28 mouse cellular contexts compared by ENCODE assay signal in the genomic region with DNA sequence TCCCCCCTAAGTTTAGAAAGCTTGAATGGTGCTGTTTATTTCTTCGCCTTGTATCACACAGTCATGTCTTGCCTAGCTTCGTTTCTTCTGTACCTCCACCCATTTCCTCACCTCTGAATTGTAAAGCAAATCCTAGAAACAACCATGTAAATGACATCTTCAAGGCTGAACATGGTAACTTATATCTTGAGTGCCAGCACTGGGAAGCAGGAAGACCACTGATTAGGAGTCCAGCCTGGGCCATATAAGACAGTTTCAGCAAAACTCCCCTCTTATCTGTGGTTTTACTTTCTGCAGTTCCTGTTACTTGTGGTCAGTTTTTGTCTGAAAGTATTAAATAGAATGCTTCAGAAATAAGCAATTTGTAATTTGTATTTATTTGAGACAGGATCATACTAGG. TPM values are rescaled to one million over a fixed set of nuclear protein-coding genes. Genes with fewer than 3 reads are reported as not detected.
DNase-seq lines count a peak whose midpoint lies in the region; ATAC-seq lines count a peak whose summit lies in the region.
"Had no signal": no experiment of that assay in that cellular context is flagged by ENCODE, and none has a peak within 500 bp of the region (broad histone marks: within the 10 kb centered on the region; RNA-seq: fewer than 3 reads in every experiment).

No protein-coding gene starts in this region.

- peak overlapping the region; percentile 41 for H3K4me2 ChIP-seq in liver, embryonic 11.5 days
- H3K4me2 ChIP-seq in liver, embryonic 13.5 days = peak overlapping the region; percentile 30
- H3K4me2 ChIP-seq: heart, embryonic 13.5 days; lung, embryonic 14.5 days; midbrain, embryonic 15.5 days had no signal

- peak; percentile 70 for ATAC-seq in liver, embryonic 11.5 days (replicated peaks; ENCODE audit: low FRiP score)
- ATAC-seq in liver, embryonic 13.5 days (ENCODE audit: low read depth) = peak; percentile 70
- 0 out of 2 replicates have a peak, but pooled peaks have one; percentile 14 for ATAC-seq in megakaryocyte, adult 5-6 weeks (ENCODE audit: poor library complexity, severe bottlenecking)
- ATAC-seq: forebrain, postnatal 0 days; hindbrain, embryonic 16.5 days; midbrain, embryonic 15.5 days had no signal

- peaks cover 33% of the 10 kb centered on the region for H3K4me1 ChIP-seq in liver, embryonic 11.5 days (replicated peaks; ENCODE audit: control insufficient read depth, insufficient read depth, low read length)
- peaks cover 62% of the 10 kb centered on the region for H3K4me1 ChIP-seq in liver, embryonic 13.5 days (replicated peaks)
- H3K4me1 ChIP-seq: midbrain, embryonic 10.5 days; midbrain, embryonic 15.5 days had no signal

- no peaks in the 10 kb centered on the region for H3K27me3 ChIP-seq in liver, embryonic 11.5 days (replicated peaks; ENCODE audit: control insufficient read depth, insufficient read depth, low read length)
- H3K27me3 ChIP-seq in liver, embryonic 13.5 days = no peaks in the 10 kb centered on the region
- H3K27me3 ChIP-seq: embryonic facial prominence, embryonic 13.5 days; heart, embryonic 13.5 days; midbrain, embryonic 15.5 days had no signal

- H3K27ac ChIP-seq in liver, embryonic 11.5 days (ENCODE audit: low read depth, low read length) = peak overlapping the region; percentile 53
- H3K27ac ChIP-seq in liver, embryonic 13.5 days = peak overlapping the region; percentile 70
- H3K27ac ChIP-seq: heart, adult 2 months; heart, embryonic 13.5 days; layer of hippocampus, adult 2 months; midbrain, embryonic 10.5 days; midbrain, embryonic 15.5 days had no signal

- H3K9ac ChIP-seq in liver, embryonic 11.5 days (ENCODE audit: low read depth, low read length) = no peak overlapping the region
- 0 out of 2 replicates have a peak overlapping the region, but pooled peaks have one; percentile 29 for H3K9ac ChIP-seq in liver, embryonic 13.5 days
- H3K9ac ChIP-seq: embryonic facial prominence, embryonic 13.5 days; forebrain, postnatal 0 days; heart, embryonic 13.5 days; lung, embryonic 14.5 days; midbrain, embryonic 15.5 days had no signal

- WGBS in liver, embryonic 11.5 days = 39% methylated on average over 2 of the region's 2 CpGs
- WGBS in liver, embryonic 13.5 days (ENCODE audit: insufficient replicate concordance) = 13% methylated on average over 2 of the region's 2 CpGs

- no peaks in the 10 kb centered on the region for H3K36me3 ChIP-seq in liver, embryonic 11.5 days (ENCODE audit: control insufficient read depth, insufficient read depth, low read length)
- H3K36me3 ChIP-seq in liver, embryonic 13.5 days = peaks cover 13% of the 10 kb centered on the region

- no peak overlapping the region for H3K4me3 ChIP-seq in liver, embryonic 11.5 days (ENCODE audit: low read depth, low read length)
- H3K4me3 ChIP-seq in liver, embryonic 13.5 days (replicated peaks) = no peak overlapping the region
- H3K4me3 ChIP-seq: embryonic facial prominence, embryonic 13.5 days; heart, adult 2 months; heart, embryonic 13.5 days; layer of hippocampus, adult 2 months; midbrain, embryonic 10.5 days; midbrain, embryonic 15.5 days had no signal

- DNase-seq in liver, embryonic 11.5 days (ENCODE audit: low spot score) = no peak
- no peak for DNase-seq in liver
- no peak for DNase-seq in liver, embryonic 13.5 days
- DNase-seq in right cerebral cortex, postnatal 36 days (ENCODE audit: low spot score in 2 of 2) = no peak
- DNase-seq in T-cell, adult 2 months (ENCODE audit: low spot score) = no peak
- no peak for DNase-seq in embryo, embryonic 9.5 days (ENCODE audit: extremely low spot score)
- no peak for DNase-seq in left cerebral cortex, postnatal 14 days (ENCODE audit: low spot score in 2 of 2)
- DNase-seq: adrenal gland, postnatal 10 days; cerebellum, adult 11 months; cerebellum, adult 9-10 months; cerebellum, postnatal 36 days; embryo, embryonic 11 days; forebrain, postnatal 0 days; heart, adult 2 months; heart, postnatal 10 days; kidney, adult 18-20 months; kidney, postnatal 36 days; left cerebral cortex, postnatal 4 days; lung, embryonic 14.5 days; right cerebral cortex, adult 18-20 months; right cerebral cortex, postnatal 4 days had no signal

- H3K9me3 ChIP-seq in liver, embryonic 11.5 days (ENCODE audit: control insufficient read depth, low read length) = no peaks in the 10 kb centered on the region
- no peaks in the 10 kb centered on the region for H3K9me3 ChIP-seq in liver, embryonic 13.5 days (replicated peaks)
- H3K9me3 ChIP-seq: embryonic facial prominence, embryonic 13.5 days; heart, embryonic 13.5 days; midbrain, embryonic 10.5 days; midbrain, embryonic 15.5 days had no signal

- intact Hi-C loops in left cerebral cortex, postnatal 14 days (cut with DNase I) = no loop called here

RNA-seq across cellular contexts. Expression of a gene that starts 8.5 kb away (rescaled TPM):
- 74.2 and 76.5 TPM in 2 replicates for polyA plus RNA-seq in liver, embryonic 11.5 days (2014; fragmentation: Nextera tagmentation; extraction: Ambion mirVana)
- polyA plus RNA-seq in liver, embryonic 13.5 days (2015; fragmentation: Nextera tagmentation; extraction: Ambion mirVana) = 31.3 and 36.9 TPM in 2 replicates
- 91.5 and 104 TPM in 2 replicates for total RNA-seq in megakaryocyte, adult 5-6 weeks (2015)
- 110 and 138 TPM in 2 replicates for total RNA-seq in megakaryocyte, adult 5-6 weeks (2017)
- 10 to 100 TPM; 16.8 to 18.5 TPM for total RNA-seq in left cerebral cortex, postnatal 14 days (2021)

RNA-seq across cellular contexts. Expression of a gene that starts 12.3 kb away (rescaled TPM):
- polyA plus RNA-seq in liver, embryonic 11.5 days (2014; fragmentation: Nextera tagmentation; extraction: Ambion mirVana) = 75.0 and 81.9 TPM in 2 replicates
- 25.6 and 29.1 TPM in 2 replicates for polyA plus RNA-seq in liver, embryonic 13.5 days (2015; fragmentation: Nextera tagmentation; extraction: Ambion mirVana)
- 73.6 and 82.4 TPM in 2 replicates for total RNA-seq in megakaryocyte, adult 5-6 weeks (2015)
- 57.3 and 84.2 TPM in 2 replicates for total RNA-seq in megakaryocyte, adult 5-6 weeks (2017)
- 100 to 1,000 TPM; 101 to 105 TPM for total RNA-seq in left cerebral cortex, postnatal 14 days (2021)

RNA-seq across cellular contexts. Expression of a gene that starts 33.2 kb away (rescaled TPM):
- 30.6 and 31.2 TPM in 2 replicates for polyA plus RNA-seq in liver, embryonic 11.5 days (2014; fragmentation: Nextera tagmentation; extraction: Ambion mirVana)
- 17.6 and 19.1 TPM in 2 replicates for polyA plus RNA-seq in liver, embryonic 13.5 days (2015; fragmentation: Nextera tagmentation; extraction: Ambion mirVana)
- total RNA-seq in megakaryocyte, adult 5-6 weeks (2015) = 15.6 and 20.1 TPM in 2 replicates
- total RNA-seq in megakaryocyte, adult 5-6 weeks (2017) = 7.8 and 12.1 TPM in 2 replicates
- 10 to 100 TPM; 16.3 to 17.1 TPM for total RNA-seq in left cerebral cortex, postnatal 14 days (2021)

RNA-seq across cellular contexts. Expression of a gene that starts 33.3 kb away (rescaled TPM):
- 17.2 and 24.2 TPM in 2 replicates for polyA plus RNA-seq in liver, embryonic 11.5 days (2014; fragmentation: Nextera tagmentation; extraction: Ambion mirVana)
- 14.2 and 15.6 TPM in 2 replicates for polyA plus RNA-seq in liver, embryonic 13.5 days (2015; fragmentation: Nextera tagmentation; extraction: Ambion mirVana)
- total RNA-seq in megakaryocyte, adult 5-6 weeks (2015) = 21.2 and 24.6 TPM in 2 replicates
- total RNA-seq in megakaryocyte, adult 5-6 weeks (2017) = 19.6 and 21.3 TPM in 2 replicates
- 10 to 100 TPM; 31.7 to 34.5 TPM for total RNA-seq in left cerebral cortex, postnatal 14 days (2021)

RNA-seq across cellular contexts. Expression of a gene that starts 52.9 kb away (rescaled TPM):
- polyA plus RNA-seq in liver, embryonic 11.5 days (2014; fragmentation: Nextera tagmentation; extraction: Ambion mirVana) = 3.0 and 3.5 TPM in 2 replicates
- 0.61 and 0.85 TPM in 2 replicates for polyA plus RNA-seq in liver, embryonic 13.5 days (2015; fragmentation: Nextera tagmentation; extraction: Ambion mirVana)
- 23.6 and 26.2 TPM in 2 replicates for total RNA-seq in megakaryocyte, adult 5-6 weeks (2015)
- total RNA-seq in megakaryocyte, adult 5-6 weeks (2017) = 16.4 and 20.9 TPM in 2 replicates
- 1 to 10 TPM; 8.5 to 8.7 TPM for total RNA-seq in left cerebral cortex, postnatal 14 days (2021)

Comparison
In these comparisons a context has a peak if more than half of its experiments do, and no peak if none do; other contexts are left out.
1. ATAC-seq: peak in every context shown above with its lines; median percentile 70 in liver, embryonic 11.5 days; 70 in liver, embryonic 13.5 days; 14 in megakaryocyte, adult 5-6 weeks.
2. RNA of a gene that starts 8.5 kb away (total RNA-seq): 91.5 to 138 TPM in megakaryocyte, adult 5-6 weeks; 16.8 to 18.5 TPM in left cerebral cortex, postnatal 14 days; every median in the first group is over 4 times any median in the second.